Mouse (Mus musculus) MEL (cell line): ENCODE data around the gene Ubb. TPM values are rescaled to one million over a fixed set of nuclear protein-coding genes. Genes with fewer than 3 reads are reported as not detected.
A peak's percentile ranks its signal among the peaks of the same experiment; 100 is the strongest.

Experiments used
- DNase-seq: peaks from one replicate; pipeline ENCODE4 v3.0.0; 2011; ENCODE audit warnings: low read depth, low spot score
- H3K27ac ChIP-seq: 2 replicates; pipeline ENCODE4 v1.5.1; 2012; ENCODE audit warnings: low read depth, mild to moderate bottlenecking, control low read depth, low read length, moderate library complexity; ENCODE audit not compliant: control insufficient read depth
- H3K27me3 ChIP-seq, 2 experiments: fragments of 150-350 bp in 1 of 2; sonication (generic) in 1 of 2; 2 replicates each; pipeline ENCODE4 v1.6.1; 2012; ENCODE audit warnings: low read length in 2 of 2, mild to moderate bottlenecking in 2 of 2, improper control_type of control experiment in 1 of 2, moderate library complexity in 1 of 2; ENCODE audit not compliant: insufficient read depth in 2 of 2, control insufficient read depth in 1 of 2
- H3K36me3 ChIP-seq, 2 experiments: 2 replicates each; pipeline ENCODE4 v1.6.1; 2012 to 2014; ENCODE audit warnings: low read length in 2 of 2, improper control_type of control experiment in 1 of 2, inconsistent platforms in 1 of 2, mild to moderate bottlenecking in 1 of 2; ENCODE audit not compliant: insufficient read depth in 2 of 2, control insufficient read depth in 1 of 2
- H3K4me1 ChIP-seq, 2 experiments: fragments of 150-350 bp in 1 of 2; sonication (generic) in 1 of 2; 2 replicates each; pipeline ENCODE4 v1.6.1; 2012; ENCODE audit warnings: low read length in 2 of 2, improper control_type of control experiment in 1 of 2, mild to moderate bottlenecking in 1 of 2; ENCODE audit not compliant: insufficient read depth in 2 of 2, control insufficient read depth in 1 of 2
- H3K4me3 ChIP-seq, 2 experiments: fragments of 150-350 bp in 1 of 2; sonication (generic) in 1 of 2; 2 replicates each; pipeline ENCODE4 v1.5.1; 2012; ENCODE audit warnings: low read depth in 2 of 2, low read length in 2 of 2, mild to moderate bottlenecking in 2 of 2, moderate library complexity in 2 of 2, control low read depth in 1 of 2, improper control_type of control experiment in 1 of 2; ENCODE audit not compliant: control insufficient read depth in 1 of 2, insufficient read depth in 1 of 2
- H3K79me2 ChIP-seq: 2 replicates; pipeline ENCODE4 v1.6.1; 2012; ENCODE audit warnings: mild to moderate bottlenecking, low read length, moderate library complexity; ENCODE audit not compliant: control insufficient read depth, poor library complexity, insufficient read depth
- H3K9ac ChIP-seq: 2 replicates; pipeline ENCODE4 v1.6.1; 2012; ENCODE audit warnings: low read depth, mild to moderate bottlenecking, control low read depth, low read length, moderate library complexity; ENCODE audit not compliant: control insufficient read depth, poor library complexity, severe bottlenecking
- H3K9me3 ChIP-seq: fragments of 150-350 bp; sonication (generic); replicated peaks from 2 replicates; pipeline ENCODE4 v1.6.1; 2012; ENCODE audit warnings: mild to moderate bottlenecking, low read length, improper control_type of control experiment, moderate library complexity; ENCODE audit not compliant: insufficient read depth
- CHD1 ChIP-seq: IDR thresholded peaks from 2 replicates; pipeline ENCODE4 v1.6.1; 2012; ENCODE audit warnings: low read depth, mild to moderate bottlenecking, inconsistent platforms, low read length, improper control_type of control experiment
- CHD2 ChIP-seq: IDR thresholded peaks from 2 replicates; pipeline ENCODE4 v1.6.1; 2011; ENCODE audit warnings: low read length, improper control_type of control experiment
- ELF1 ChIP-seq: IDR thresholded peaks from 2 replicates; pipeline ENCODE4 v1.6.1; 2014; ENCODE audit warnings: low read depth, mild to moderate bottlenecking, inconsistent platforms, low read length, improper control_type of control experiment, moderate library complexity
- EP300 ChIP-seq, 2 experiments: IDR thresholded peaks; 2 replicates each; pipeline ENCODE4 v1.6.1; 2011; ENCODE audit warnings: improper control_type of control experiment in 2 of 2, low read length in 2 of 2, low read depth in 1 of 2, mild to moderate bottlenecking in 1 of 2
- ETS1 ChIP-seq: IDR thresholded peaks from 2 replicates; pipeline ENCODE4 v1.6.1; 2012; ENCODE audit warnings: low read depth, mild to moderate bottlenecking, inconsistent platforms, low read length, improper control_type of control experiment, moderate library complexity
- GATA1 ChIP-seq: IDR thresholded peaks from 2 replicates; pipeline ENCODE4 v1.6.1; 2011; ENCODE audit warnings: low read depth, low read length, improper control_type of control experiment
- HCFC1 ChIP-seq: IDR thresholded peaks from 2 replicates; pipeline ENCODE4 v1.6.1; 2012; ENCODE audit warnings: low read depth, mild to moderate bottlenecking, inconsistent platforms, low read length, improper control_type of control experiment, moderate library complexity
- MAX ChIP-seq: IDR thresholded peaks from 2 replicates; pipeline ENCODE4 v1.6.1; 2011; ENCODE audit warnings: low read length, improper control_type of control experiment
- MAZ ChIP-seq: IDR thresholded peaks from 2 replicates; pipeline ENCODE4 v1.6.1; 2012; ENCODE audit warnings: low read depth, mild to moderate bottlenecking, inconsistent platforms, low read length, improper control_type of control experiment
- MXI1 ChIP-seq: IDR thresholded peaks from 2 replicates; pipeline ENCODE4 v1.6.1; 2011; ENCODE audit warnings: mild to moderate bottlenecking, low read depth, low read length, improper control_type of control experiment
- NELFE ChIP-seq: IDR thresholded peaks from 2 replicates; pipeline ENCODE4 v1.6.1; 2011; ENCODE audit warnings: low read depth, low read length, improper control_type of control experiment
- POLR2A ChIP-seq, 2 experiments: IDR thresholded peaks; 2 replicates each; pipeline ENCODE4 v1.6.1; 2011 to 2012; ENCODE audit warnings: low read length in 2 of 2, mild to moderate bottlenecking in 2 of 2, control low read depth in 1 of 2, improper control_type of control experiment in 1 of 2, low read depth in 1 of 2, moderate library complexity in 1 of 2; ENCODE audit not compliant: control insufficient read depth in 1 of 2, insufficient read depth in 1 of 2, poor library complexity in 1 of 2
- SIN3A ChIP-seq: IDR thresholded peaks from 2 replicates; pipeline ENCODE4 v1.6.1; 2012; ENCODE audit warnings: low read length, improper control_type of control experiment, inconsistent platforms
- TBP ChIP-seq: IDR thresholded peaks from 2 replicates; pipeline ENCODE4 v1.8.0; 2011; ENCODE audit warnings: low read depth, low read length, improper control_type of control experiment
- USF1 ChIP-seq: IDR thresholded peaks from 2 replicates; pipeline ENCODE4 v1.6.1; 2014; ENCODE audit warnings: low read depth, mild to moderate bottlenecking, inconsistent platforms, low read length, improper control_type of control experiment, moderate library complexity
- ZKSCAN1 ChIP-seq: IDR thresholded peaks from 2 replicates; pipeline ENCODE4 v1.6.1; 2012; ENCODE audit warnings: low read depth, mild to moderate bottlenecking, inconsistent platforms, low read length, improper control_type of control experiment, moderate library complexity
- ZNF384 ChIP-seq: IDR thresholded peaks from 2 replicates; pipeline ENCODE4 v1.6.1; 2012; ENCODE audit warnings: low read depth, mild to moderate bottlenecking, inconsistent platforms, low read length, improper control_type of control experiment
- polyA plus RNA-seq, 2 experiments: library from polyadenylated mRNA; stranded (reverse) in 1 of 2; unstranded in 1 of 2; fragments of >175 nt in 1 of 2; fragments of >200 nt in 1 of 2; gene quantifications; 2 replicates each; pipeline versions ENCODE4 v1.2.1 to v1.2.4; 2012; ENCODE audit warnings: low replicate concordance in 2 of 2, low read depth in 1 of 2; ENCODE audit not compliant: insufficient read length in 2 of 2, insufficient read depth in 1 of 2, missing spikeins in 1 of 2
- total RNA-seq: library from RNA; depleted of rRNA; stranded (reverse); fragments of 300-350 nt; gene quantifications from 2 replicates; pipeline ENCODE4 v1.2.3, GENCODE M21; 2012

The Ubb gene
- total and polyA plus RNA-seq, 3 experiments, result 1,800 to 1,877 TPM; not detected in 1

GRCm38 (mm10) chr11:62568300-62568699, 17.3 kb downstream of the Ubb start:
- Histone ChIP-seq H3K9me3 (no peaks in the 10 kb centered on the region), H3K9ac (no peak overlapping the region), H3K4me1 (peaks cover 7 to 12% of the 10 kb centered on the region in 2 experiments), H3K79me2 (no peaks in the 10 kb centered on the region), H3K27ac (no peak overlapping the region), H3K27me3 (no peaks in the 10 kb centered on the region), H3K36me3 (peaks cover 0 to 11% of the 10 kb centered on the region in 2 experiments; a peak in 2 of 4 replicates), H3K4me3 (no peak overlapping the region)
- peak; percentile 64 for DNase-seq
- TF ChIP-seq EP300 (IDR thresholded peaks at IDR 0.05; ENCODE audit: low read depth in 1 of 2, low read length in 2 of 2), result peak; percentile 23 to 54; a peak in 2 of 4 replicates
- TF ChIP-seq MAZ, result no peak
- TF ChIP-seq ZNF384, result peak; percentile 85
- TF ChIP-seq MAX, result no peak
- peak; percentile 35; the same call in 1 of the 2 replicates for TF ChIP-seq GATA1
- TF ChIP-seq ETS1, result 0 out of 2 replicates have a peak, but pooled peaks have one; percentile 29

- peaks cover 0 to 21% of the 10 kb centered on the region in 2 experiments; a peak in 3 of 4 replicates for H3K4me1 ChIP-seq
- peak; percentile 87 for DNase-seq
- H3K27me3 ChIP-seq, result no peaks in the 10 kb centered on the region
- peak within 1 kb of the TSS; percentile 64 for H3K27ac ChIP-seq
- no peak for TF ChIP-seq USF1
- no peak for TF ChIP-seq ETS1
- TF ChIP-seq ZNF384, result peak; percentile 92
- TF ChIP-seq CHD2, result no peak
- TF ChIP-seq HCFC1, result peak; percentile 51
- TF ChIP-seq MXI1, result peak; percentile 77
- TF ChIP-seq ELF1, result 0 out of 2 replicates have a peak, but pooled peaks have one; percentile 37
- peak; percentile 47; the same call in 1 of the 2 replicates for TF ChIP-seq SIN3A
- TF ChIP-seq POLR2A (IDR thresholded peaks at IDR 0.05; ENCODE audit: control insufficient read depth in 1 of 2, insufficient read depth in 1 of 2, low read depth in 1 of 2, low read length in 2 of 2, poor library complexity in 1 of 2), result peak in 1 of 2 experiments; percentile 48; a peak in 1 of 4 replicates
- peak; percentile 18; the same call in 1 of the 2 replicates for TF ChIP-seq CHD1
- TF ChIP-seq TBP, result peak; percentile 49; the same call in 1 of the 2 replicates
- no peak for TF ChIP-seq ZKSCAN1
- TF ChIP-seq NELFE, result 0 out of 2 replicates have a peak, but pooled peaks have one; percentile 37
- no peaks in the 10 kb centered on the region; the same call in 1 of the 2 replicates for H3K79me2 ChIP-seq
- H3K4me3 ChIP-seq, result peak within 1 kb of the TSS; percentile 71 to 84
- H3K9ac ChIP-seq, result peak within 1 kb of the TSS; percentile 67
- peaks cover 0 to 11% of the 10 kb centered on the region in 2 experiments; a peak in 2 of 4 replicates for H3K36me3 ChIP-seq
- H3K9me3 ChIP-seq, result no peaks in the 10 kb centered on the region
These were observed 23.2 kb downstream of the Ubb start, which contains the start of gene Trpv2 for GRCm38 (mm10) chr11:62573959-62574702. Trpv2 (plus strand) TSS chr11:62574486.
